Mouse (Mus musculus) bone marrow macrophage, adult 2 months (primary cell): ENCODE measurements around the gene Pskh1.

Experiments used
- CTCF ChIP-seq: IDR thresholded peaks from 2 replicates; pipeline ENCODE4 v1.5.1; 2012; ENCODE audit warnings: low read depth, mild to moderate bottlenecking, low read length, moderate library complexity
- POLR2A ChIP-seq: IDR thresholded peaks from 2 replicates; pipeline ENCODE4 v1.6.1; 2012; ENCODE audit warnings: mild to moderate bottlenecking, low read depth, low read length, borderline replicate concordance

DNA sequence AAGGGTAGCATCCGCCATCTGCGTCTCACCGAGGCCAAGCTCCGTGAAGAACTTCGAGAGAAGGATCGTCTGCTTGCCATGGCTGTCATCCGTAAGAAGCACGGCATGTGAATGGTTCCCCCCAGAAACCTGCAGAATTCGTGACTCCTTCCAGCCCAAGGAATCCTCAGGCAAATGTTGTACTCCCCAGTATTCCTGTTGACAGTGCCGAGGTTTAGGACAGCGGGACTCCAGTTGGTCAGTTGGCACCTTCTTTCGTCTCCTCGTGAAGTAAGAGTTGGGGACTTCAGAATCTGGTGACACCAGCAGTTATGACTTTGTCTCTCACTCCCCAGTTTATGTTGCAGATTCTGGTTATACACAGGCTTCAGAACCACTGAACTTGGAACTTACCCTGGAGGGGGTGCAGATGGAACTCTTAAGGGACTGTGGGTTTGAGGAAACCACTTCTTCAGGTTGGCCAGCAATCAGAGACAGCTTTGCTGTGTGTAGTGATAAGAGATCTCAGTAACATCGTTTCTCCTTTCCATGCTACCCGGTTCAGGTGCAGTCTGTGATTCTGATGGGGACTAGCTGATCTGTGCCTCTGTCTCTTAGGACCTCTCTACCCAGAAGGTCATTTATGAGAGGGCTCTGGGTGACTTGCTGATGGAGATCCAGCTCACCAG lies 43.9 kb upstream of the Pskh1 start:
- TF ChIP-seq POLR2A (no peak), CTCF (no peak)
